Mouse (Mus musculus) urinary bladder, adult 2 months (tissue): Measurements from ENCODE around the gene Cryab. TPM values are rescaled to one million over a fixed set of nuclear protein-coding genes. Genes with fewer than 3 reads are reported as not detected.
A peak's percentile ranks its signal among the peaks of the same experiment; 100 is the strongest.

Source experiments
- DNase-seq: peaks from one replicate; pipeline ENCODE4 v3.0.0; 2022; ENCODE audit warnings: low spot score
- polyA plus RNA-seq: library from polyadenylated mRNA; depleted of rRNA; stranded (reverse); fragments of >200 nt; gene quantifications from 2 replicates; pipeline ENCODE4 v1.2.3, GENCODE M21; 2012; rRNA removed

Gene Cryab
- polyA plus RNA-seq: 150 and 169 TPM in 2 replicates

- no peak for DNase-seq
These were observed at the start of gene Cryab for GRCm38 (mm10) chr9:50751323-50751722. Gene Cryab (plus strand): TSS chr9:50751325.

GRCm38 (mm10) chr9:50704907-50705306, 46.2 kb upstream of the Cryab start:
- no peak for DNase-seq

- no peak for DNase-seq
These were observed 42.0 kb upstream of the Cryab start for GRCm38 (mm10) chr9:50709108-50709507.

GRCm38 (mm10) chr9:50711337-50711736, 39.8 kb upstream of the Cryab start:
- no peak for DNase-seq

- no peak for DNase-seq
These were observed 36.9 kb upstream of the Cryab start for GRCm38 (mm10) chr9:50714188-50714587.

GRCm38 (mm10) chr9:50718878-50719277, 32.2 kb upstream of the Cryab start:
- no peak for DNase-seq

GRCm38 (mm10) chr9:50721061-50721460, 30.1 kb upstream of the Cryab start:
- DNase-seq: no peak

GRCm38 (mm10) chr9:50722451-50722911, 28.6 kb upstream of the Cryab start:
- no peak for DNase-seq

- no peak for DNase-seq
These were observed 27.7 kb upstream of the Cryab start for GRCm38 (mm10) chr9:50723406-50723805.

- no peak for DNase-seq
These were observed 27.0 kb upstream of the Cryab start for GRCm38 (mm10) chr9:50724147-50724546.

GRCm38 (mm10) chr9:50724661-50725330, 26.3 kb upstream of the Cryab start:
- DNase-seq: no peak

GRCm38 (mm10) chr9:50725921-50726590, 25.1 kb upstream of the Cryab start:
- no peak for DNase-seq

- DNase-seq: no peak
These were observed 23.8 kb upstream of the Cryab start for GRCm38 (mm10) chr9:50727171-50727924.

GRCm38 (mm10) chr9:50727925-50728651, 23.0 kb upstream of the Cryab start:
- peak; percentile 40 for DNase-seq

- no peak for DNase-seq
These were observed 21.5 kb upstream of the Cryab start for GRCm38 (mm10) chr9:50729600-50729999.

GRCm38 (mm10) chr9:50732560-50732959, 18.6 kb upstream of the Cryab start:
- DNase-seq: no peak

- no peak for DNase-seq
These were observed 16.1 kb upstream of the Cryab start for GRCm38 (mm10) chr9:50734989-50735388.

GRCm38 (mm10) chr9:50738914-50739870, 11.9 kb upstream of the Cryab start, which contains the start of gene Dixdc1:
Gene Dixdc1 (minus strand): TSS chr9:50739517.
- DNase-seq: peak; percentile 84

- no peak for DNase-seq
These were observed 10.0 kb upstream of the Cryab start for GRCm38 (mm10) chr9:50740867-50741784.

- DNase-seq: no peak
These were observed 8.9 kb upstream of the Cryab start for GRCm38 (mm10) chr9:50742261-50742660.
